Mouse (Mus musculus): ENCODE measurements around the gene Slc11a2. TPM values are rescaled to one million over a fixed set of nuclear protein-coding genes. Genes with fewer than 3 reads are reported as not detected.

Slc11a2 gene
- polyA plus RNA-seq, 1 experiment from 2014 or later: 24.6 TPM

GRCm38 (mm10) chr15:100457340-100457739, 32.5 kb upstream of the Slc11a2 start:
- Histone ChIP-seq H3K36me3 (no peaks in the 10 kb centered on the region), H3K4me1 (peaks cover 6% of the 10 kb centered on the region), H3K9me3 (replicated peaks) (no peaks in the 10 kb centered on the region), H3K27me3 (peaks cover 14% of the 10 kb centered on the region; the same call in 1 of the 2 replicates), H3K27ac (no peak overlapping the region), H3K9ac (no peak overlapping the region), H3K4me2 (replicated peaks) (no peak overlapping the region), H3K4me3 (no peak overlapping the region)
- ATAC-seq (ENCODE audit: low FRiP score): no peak
- 10% methylated on average over 17 of the region's 17 CpGs for WGBS

- H3K4me3 ChIP-seq: no peak overlapping the region
- WGBS: 66% methylated on average over 7 of the region's 7 CpGs
Measured at GRCm38 (mm10) chr15:100456356-100456991, 31.6 kb upstream of the Slc11a2 start.

DNA sequence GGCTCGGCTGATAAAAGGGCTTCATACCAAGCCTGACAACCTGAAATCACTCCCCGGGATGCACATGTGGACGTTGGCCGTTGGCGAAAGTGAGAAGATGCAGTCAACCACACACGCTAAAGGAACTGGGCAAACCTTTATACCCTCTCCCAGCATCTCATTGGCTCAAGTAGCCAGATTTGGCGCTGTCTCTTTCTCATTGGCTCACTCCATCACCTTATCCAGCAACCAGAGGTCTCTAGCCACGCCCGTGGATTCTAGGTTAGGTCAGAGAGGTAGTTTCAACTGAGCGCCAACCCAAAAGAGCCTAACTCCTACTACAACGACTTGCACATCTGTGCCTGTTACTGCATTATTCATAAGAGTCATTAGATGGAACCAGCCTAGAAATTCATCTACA, 27.6 kb upstream of the Slc11a2 start:
- H3K9me3 ChIP-seq (replicated peaks): no peaks in the 10 kb centered on the region
- no peak overlapping the region for H3K27ac ChIP-seq
- 82% methylated on average over 11 of the region's 11 CpGs for WGBS
- H3K27me3 ChIP-seq: no peaks in the 10 kb centered on the region
- ATAC-seq (ENCODE audit: low FRiP score): no peak
- peaks cover 2% of the 10 kb centered on the region; the same call in 1 of the 2 replicates for H3K4me1 ChIP-seq
- no peak overlapping the region for H3K9ac ChIP-seq
- H3K4me2 ChIP-seq (replicated peaks): no peak overlapping the region
- no peak overlapping the region for H3K4me3 ChIP-seq
- H3K36me3 ChIP-seq: no peaks in the 10 kb centered on the region

More at GRCm38 (mm10) chr15:100456356-100456991, 31.6 kb upstream of the Slc11a2 start:
- Histone ChIP-seq H3K9me3 (replicated peaks) (no peaks in the 10 kb centered on the region), H3K4me1 (peaks cover 4% of the 10 kb centered on the region; the same call in 1 of the 2 replicates), H3K27me3 (peaks cover 14% of the 10 kb centered on the region; the same call in 1 of the 2 replicates), H3K36me3 (no peaks in the 10 kb centered on the region), H3K4me2 (replicated peaks) (no peak overlapping the region), H3K27ac (no peak overlapping the region), H3K9ac (no peak overlapping the region)
- no peak for ATAC-seq (ENCODE audit: low FRiP score)

DNA sequence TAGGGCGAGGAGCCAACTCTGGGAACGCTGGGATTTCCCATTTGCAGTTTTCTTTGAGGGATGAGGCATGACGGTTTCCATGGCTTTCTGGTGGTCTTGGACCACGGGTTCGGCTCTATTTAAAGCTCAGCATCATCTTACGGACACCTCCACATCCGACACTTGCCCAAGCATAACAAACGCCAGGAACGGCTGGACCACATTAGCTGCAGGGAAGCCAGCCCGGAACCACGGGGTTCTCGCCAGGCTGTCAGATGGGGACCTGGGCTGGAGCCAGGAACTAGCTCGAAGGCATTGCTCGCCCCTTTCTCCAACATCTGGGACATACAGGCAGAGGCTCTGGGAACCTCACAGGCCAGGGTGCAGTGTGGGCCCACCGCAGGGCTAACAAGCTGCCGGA, 26.4 kb upstream of the Slc11a2 start:
- Histone ChIP-seq H3K27ac (no peak overlapping the region), H3K9me3 (replicated peaks) (no peaks in the 10 kb centered on the region), H3K9ac (no peak overlapping the region), H3K27me3 (no peaks in the 10 kb centered on the region), H3K4me2 (replicated peaks) (no peak overlapping the region), H3K4me1 (no peaks in the 10 kb centered on the region), H3K4me3 (no peak overlapping the region), H3K36me3 (no peaks in the 10 kb centered on the region)
- no peak for ATAC-seq (ENCODE audit: low FRiP score)
- 70% methylated on average over 16 of the region's 16 CpGs for WGBS

DNA sequence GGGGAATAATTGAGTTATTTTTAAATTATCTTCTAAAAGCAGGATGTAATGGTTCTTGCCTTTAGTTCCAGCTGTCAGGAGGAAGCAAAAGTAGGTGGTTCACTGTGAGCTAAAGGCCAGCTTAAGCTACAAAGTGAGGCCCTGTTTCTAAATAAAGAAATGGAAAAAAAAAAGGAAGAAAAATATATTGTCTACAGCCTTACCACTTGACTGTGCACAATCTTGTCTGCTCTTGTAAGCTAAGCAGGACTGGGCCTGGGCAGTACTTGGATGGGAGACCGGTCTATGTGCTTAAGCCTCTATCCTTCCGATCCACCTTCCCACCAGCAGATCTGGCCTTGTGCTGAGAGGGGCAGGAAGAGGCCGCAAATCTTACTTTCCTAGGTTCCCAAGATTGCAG, 24.6 kb upstream of the Slc11a2 start:
- H3K36me3 ChIP-seq: no peaks in the 10 kb centered on the region
- no peak overlapping the region for H3K4me2 ChIP-seq (replicated peaks)
- H3K9me3 ChIP-seq (replicated peaks): no peaks in the 10 kb centered on the region
- no peak overlapping the region for H3K27ac ChIP-seq
- no peak overlapping the region for H3K4me3 ChIP-seq
- no peaks in the 10 kb centered on the region for H3K27me3 ChIP-seq
- no peak overlapping the region for H3K9ac ChIP-seq
- 90% methylated on average over 3 of the region's 3 CpGs for WGBS
- ATAC-seq (ENCODE audit: low FRiP score): no peak
- H3K4me1 ChIP-seq: no peaks in the 10 kb centered on the region

DNA sequence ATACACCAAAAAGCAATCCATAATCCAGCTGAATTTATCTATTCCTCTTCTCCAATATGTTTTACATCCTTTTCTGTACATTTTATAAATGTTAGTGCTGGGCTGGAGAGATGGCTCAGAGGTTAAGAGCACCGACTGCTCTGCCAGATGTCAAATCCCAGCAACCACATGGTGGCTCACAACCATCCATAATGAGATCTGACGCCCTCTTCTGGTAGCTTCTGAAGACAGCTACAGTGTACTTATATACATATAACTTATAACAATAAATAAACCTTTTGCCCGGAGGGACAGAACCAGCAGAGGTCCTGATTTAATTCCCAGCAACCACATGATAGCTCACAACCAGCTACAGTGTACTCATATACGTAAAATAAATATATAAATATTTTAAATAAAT, 23.7 kb upstream of the Slc11a2 start:
- Histone ChIP-seq H3K36me3 (no peaks in the 10 kb centered on the region), H3K27ac (no peak overlapping the region), H3K4me2 (replicated peaks) (no peak overlapping the region), H3K4me1 (peaks cover 3% of the 10 kb centered on the region; the same call in 1 of the 2 replicates), H3K9me3 (replicated peaks) (no peaks in the 10 kb centered on the region), H3K9ac (no peak overlapping the region), H3K27me3 (no peaks in the 10 kb centered on the region), H3K4me3 (no peak overlapping the region)
- no peak for ATAC-seq (ENCODE audit: low FRiP score)
- 70% methylated on average over 4 of the region's 4 CpGs for WGBS

- no peak overlapping the region for H3K4me3 ChIP-seq
- H3K4me1 ChIP-seq: peaks cover 6% of the 10 kb centered on the region
- no peak overlapping the region for H3K27ac ChIP-seq
- no peaks in the 10 kb centered on the region for H3K27me3 ChIP-seq
- no peaks in the 10 kb centered on the region for H3K36me3 ChIP-seq
- H3K9me3 ChIP-seq (replicated peaks): no peaks in the 10 kb centered on the region
- no peak overlapping the region for H3K4me2 ChIP-seq (replicated peaks)
- 88% methylated on average over 2 of the region's 2 CpGs for WGBS
- no peak for ATAC-seq (ENCODE audit: low FRiP score)
- H3K9ac ChIP-seq: no peak overlapping the region
Measured at GRCm38 (mm10) chr15:100446887-100447286, 22.0 kb upstream of the Slc11a2 start.

- Histone ChIP-seq H3K27ac (peak overlapping the region; percentile 80), H3K27me3 (no peaks in the 10 kb centered on the region), H3K9ac (peak overlapping the region; percentile 61), H3K4me2 (replicated peaks) (peak overlapping the region; percentile 61), H3K4me1 (peaks cover 6% of the 10 kb centered on the region), H3K36me3 (no peaks in the 10 kb centered on the region), H3K9me3 (replicated peaks) (no peaks in the 10 kb centered on the region), H3K4me3 (peak overlapping the region; percentile 49)
- WGBS: 9% methylated on average over 21 of the region's 31 CpGs
- peak; percentile 96 for ATAC-seq (ENCODE audit: low FRiP score)
Measured at GRCm38 (mm10) chr15:100443126-100443922, 18.5 kb upstream of the Slc11a2 start.

- Histone ChIP-seq H3K27ac (no peak overlapping the region), H3K36me3 (no peaks in the 10 kb centered on the region), H3K4me3 (no peak overlapping the region), H3K9ac (no peak overlapping the region), H3K4me2 (replicated peaks) (no peak overlapping the region), H3K4me1 (no peaks in the 10 kb centered on the region), H3K9me3 (replicated peaks) (no peaks in the 10 kb centered on the region), H3K27me3 (no peaks in the 10 kb centered on the region)
- WGBS: 67% methylated on average over 10 of the region's 10 CpGs
- no peak for ATAC-seq (ENCODE audit: low FRiP score)
Measured at GRCm38 (mm10) chr15:100436518-100436917, 11.6 kb upstream of the Slc11a2 start.

GRCm38 (mm10) chr15:100436112-100436511, 11.2 kb upstream of the Slc11a2 start:
- no peak for ATAC-seq (ENCODE audit: low FRiP score)

DNA sequence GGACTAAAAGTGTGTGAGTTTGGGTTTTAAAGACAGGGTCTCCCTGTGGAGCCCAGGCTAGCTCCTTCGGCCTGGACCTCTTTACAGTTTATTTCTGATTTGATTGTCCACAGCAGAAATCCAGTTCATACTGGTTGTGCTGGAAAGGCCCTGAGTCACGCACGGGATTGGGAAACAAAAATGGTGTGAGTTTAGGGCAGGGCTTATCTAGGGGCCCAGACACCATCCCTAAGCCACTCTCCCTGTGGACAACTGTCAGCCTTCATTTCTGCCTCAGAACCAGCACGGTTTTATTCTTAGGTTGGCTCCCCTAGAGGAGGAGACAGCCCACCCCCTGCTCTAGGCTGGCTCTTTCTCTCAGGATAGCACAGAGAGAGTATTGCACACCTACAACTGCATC, 8.4 kb upstream of the Slc11a2 start:
- Histone ChIP-seq H3K9me3 (replicated peaks) (no peaks in the 10 kb centered on the region), H3K9ac (no peak overlapping the region), H3K27ac (no peak overlapping the region), H3K4me3 (no peak overlapping the region), H3K36me3 (no peaks in the 10 kb centered on the region), H3K4me1 (no peaks in the 10 kb centered on the region), H3K4me2 (replicated peaks) (no peak overlapping the region), H3K27me3 (no peaks in the 10 kb centered on the region)
- WGBS: 72% methylated on average over 4 of the region's 4 CpGs
- no peak for ATAC-seq (ENCODE audit: low FRiP score)

More at GRCm38 (mm10) chr15:100436112-100436511, 11.2 kb upstream of the Slc11a2 start:
- WGBS: 87% methylated on average over 4 of the region's 4 CpGs
- Histone ChIP-seq H3K27me3 (no peaks in the 10 kb centered on the region), H3K4me1 (no peaks in the 10 kb centered on the region), H3K9ac (no peak overlapping the region), H3K9me3 (replicated peaks) (no peaks in the 10 kb centered on the region), H3K4me2 (replicated peaks) (no peak overlapping the region), H3K4me3 (no peak overlapping the region), H3K27ac (no peak overlapping the region), H3K36me3 (no peaks in the 10 kb centered on the region)

DNA sequence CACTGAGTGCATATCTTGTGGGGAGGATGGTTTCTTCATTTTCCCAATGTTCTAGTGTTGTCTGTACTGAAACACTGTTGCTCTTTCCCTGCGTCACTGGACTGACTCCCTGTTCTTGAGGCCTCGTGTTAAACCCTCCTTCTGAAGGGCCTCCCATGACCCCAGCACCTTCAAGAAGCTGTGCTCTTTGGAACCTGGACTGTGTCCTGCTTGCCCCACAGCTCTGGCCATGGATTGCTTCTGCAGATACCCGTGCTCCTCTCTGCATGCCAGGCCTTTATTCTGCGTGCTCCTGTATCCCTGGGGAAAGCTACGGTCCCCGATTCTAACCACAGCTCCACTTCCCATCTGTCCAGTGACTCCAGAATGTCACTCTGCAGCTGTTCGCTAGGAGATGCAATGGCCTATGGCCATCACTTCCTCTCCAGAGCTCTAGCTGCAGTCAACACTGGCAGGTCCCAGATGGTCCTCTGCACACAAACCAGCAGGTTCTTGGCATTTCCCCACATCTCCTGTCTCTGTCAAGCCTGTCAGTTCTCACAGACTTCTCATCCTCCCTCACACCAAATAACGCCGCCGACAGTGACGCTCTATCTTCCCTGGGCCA, 5.2 kb upstream of the Slc11a2 start:
- Histone ChIP-seq H3K27me3 (peaks cover 13% of the 10 kb centered on the region), H3K36me3 (no peaks in the 10 kb centered on the region), H3K9me3 (replicated peaks) (no peaks in the 10 kb centered on the region), H3K27ac (no peak overlapping the region), H3K4me1 (no peaks in the 10 kb centered on the region), H3K4me2 (replicated peaks) (no peak overlapping the region), H3K4me3 (no peak overlapping the region), H3K9ac (no peak overlapping the region)
- 72% methylated on average over 11 of the region's 11 CpGs for WGBS
- no peak for ATAC-seq (ENCODE audit: low FRiP score)
